Mouse (Mus musculus): ENCODE results near the gene Polk. TPM values are rescaled to one million over a fixed set of nuclear protein-coding genes. Genes with fewer than 3 reads are reported as not detected.
A peak's percentile ranks its signal among the peaks of the same experiment; 100 is the strongest.

Polk gene
- total RNA-seq, 2 experiments from 2014 or later = 3.2 to 4.3 TPM

DNA sequence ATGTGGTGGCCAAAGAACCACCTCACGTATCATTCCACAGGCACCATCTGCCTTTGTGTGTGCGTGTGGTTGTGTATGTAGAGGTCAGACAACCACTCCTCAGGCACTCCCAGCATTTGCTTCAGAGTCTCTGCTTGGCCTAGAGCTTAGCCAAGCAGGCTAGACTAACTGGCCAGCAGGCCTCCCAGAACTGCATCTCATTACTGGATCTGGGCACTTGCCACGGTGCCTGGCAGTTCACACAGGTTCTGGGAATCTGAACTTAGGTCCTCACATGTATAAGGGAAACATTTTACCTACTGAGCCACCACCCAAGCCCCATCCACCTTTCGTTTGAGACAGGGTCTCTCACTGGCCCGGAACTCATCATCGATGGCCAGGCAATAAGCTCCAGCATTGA is 10.2 kb downstream of the Polk start:
- intact Hi-C loops (cut with DNase I) = no loop called here
- DNase-seq = no peak

DNA sequence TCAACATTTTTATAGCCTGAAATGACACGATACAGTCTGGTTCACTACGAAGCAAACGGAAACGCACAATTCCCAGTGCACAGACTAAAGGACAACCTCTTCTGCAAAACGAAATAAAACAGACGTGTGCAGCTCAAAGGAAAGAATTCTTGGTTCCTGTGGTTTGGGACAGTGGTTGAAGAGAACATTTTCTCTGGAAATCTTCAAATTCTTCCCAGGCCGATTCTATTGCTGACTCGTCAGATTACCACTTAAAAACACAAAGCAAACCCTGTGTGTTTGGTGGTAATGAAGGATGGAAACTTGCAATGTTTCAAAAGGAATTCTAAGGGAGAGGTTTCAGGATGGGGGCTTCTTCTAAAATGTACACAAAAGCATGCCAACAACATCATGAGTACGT is 12.3 kb downstream of the Polk start:
- DNase-seq = no peak
- intact Hi-C loops (cut with DNase I) = no loop called here

DNA sequence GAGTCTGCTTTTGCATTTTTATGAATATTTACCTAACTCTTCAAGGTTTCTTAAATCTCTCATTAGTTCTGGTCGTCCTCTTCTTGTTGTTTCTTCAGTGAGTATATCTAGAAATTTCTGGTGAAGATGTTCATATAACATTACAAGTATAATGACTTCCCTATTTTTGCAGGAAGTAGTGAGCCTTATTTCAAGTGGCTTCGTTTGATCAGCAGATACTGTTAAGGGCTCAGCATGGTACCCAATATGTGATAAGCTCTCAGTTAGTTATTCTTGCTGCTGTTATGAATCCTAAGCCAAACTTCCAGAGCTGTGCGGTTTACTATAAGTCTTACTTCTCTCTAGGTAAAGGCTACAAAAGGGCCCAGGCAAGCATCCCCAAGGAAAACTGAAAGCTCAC is 12.8 kb downstream of the Polk start:
- intact Hi-C loops (cut with DNase I) = loop anchor here (10.0 kb wide), 1 partner anchor 1525 kb away; no protein-coding TSS in a partner anchor
- DNase-seq = no peak

DNA sequence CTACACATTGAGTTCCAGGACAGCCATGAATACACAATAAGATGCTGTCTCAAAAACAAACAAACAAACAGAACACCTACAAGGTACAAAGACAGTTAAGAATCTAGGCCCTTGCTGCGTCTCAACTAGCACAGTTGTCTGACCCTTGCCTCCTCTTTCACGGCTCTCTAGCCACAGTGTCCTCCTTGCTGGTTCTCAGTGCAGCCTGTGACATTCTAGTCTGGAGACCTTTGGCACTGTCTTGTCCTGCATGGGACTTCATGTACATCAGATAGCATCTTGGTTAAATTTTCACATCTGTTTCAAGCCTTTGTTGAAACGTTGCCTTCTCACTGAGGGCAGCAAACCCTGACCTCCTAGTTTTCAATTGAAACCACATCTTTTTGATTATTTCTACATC is 13.6 kb downstream of the Polk start:
- DNase-seq = no peak
- intact Hi-C loops (cut with DNase I) = loop anchor here (10.0 kb wide), 1 partner anchor 1524 kb away; no protein-coding TSS in a partner anchor

DNA sequence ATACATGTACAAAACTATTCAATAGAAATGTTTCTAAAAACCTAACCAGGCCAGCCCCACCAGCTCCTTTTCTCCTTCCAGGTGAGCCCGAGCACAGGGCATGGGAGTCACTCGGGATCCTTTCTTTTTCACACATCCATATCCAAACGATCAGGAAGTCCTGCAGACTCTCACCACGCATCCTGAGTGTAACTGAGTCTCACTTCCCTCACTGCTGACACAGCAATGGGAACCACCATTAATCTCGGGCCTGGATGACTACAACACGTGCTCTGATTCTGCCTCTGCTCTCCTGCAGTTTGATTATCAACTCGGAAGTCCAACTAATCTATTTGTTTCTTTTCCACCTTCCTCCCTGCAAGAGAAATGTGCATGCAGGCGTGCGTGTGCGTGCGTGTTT is 14.5 kb downstream of the Polk start:
- no peak for DNase-seq
- intact Hi-C loops (cut with DNase I) = loop anchor here (10.0 kb wide), 1 partner anchor 1523 kb away; no protein-coding TSS in a partner anchor

DNA sequence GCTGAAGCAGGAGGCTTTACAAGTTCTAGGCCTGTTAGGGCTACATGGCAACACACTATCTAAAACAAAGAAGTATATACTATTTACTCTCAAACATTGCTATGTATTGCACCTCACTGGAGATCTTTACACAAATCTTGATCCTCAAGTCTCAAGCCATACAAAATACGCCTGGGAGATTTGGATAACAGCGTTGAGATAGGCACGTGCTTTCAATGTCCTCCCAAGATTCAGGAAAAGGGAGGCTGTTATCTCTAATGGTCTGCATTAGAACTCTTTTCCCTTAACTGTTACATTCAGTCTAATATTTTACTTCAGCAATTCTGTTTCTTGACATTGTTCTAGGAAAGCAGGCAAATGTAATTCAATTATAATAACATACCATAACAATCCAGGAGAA is 15.4 kb downstream of the Polk start:
- intact Hi-C loops (cut with DNase I) = loop anchor here (10.0 kb wide), 1 partner anchor 1522 kb away; no protein-coding TSS in a partner anchor
- DNase-seq = no peak

DNA sequence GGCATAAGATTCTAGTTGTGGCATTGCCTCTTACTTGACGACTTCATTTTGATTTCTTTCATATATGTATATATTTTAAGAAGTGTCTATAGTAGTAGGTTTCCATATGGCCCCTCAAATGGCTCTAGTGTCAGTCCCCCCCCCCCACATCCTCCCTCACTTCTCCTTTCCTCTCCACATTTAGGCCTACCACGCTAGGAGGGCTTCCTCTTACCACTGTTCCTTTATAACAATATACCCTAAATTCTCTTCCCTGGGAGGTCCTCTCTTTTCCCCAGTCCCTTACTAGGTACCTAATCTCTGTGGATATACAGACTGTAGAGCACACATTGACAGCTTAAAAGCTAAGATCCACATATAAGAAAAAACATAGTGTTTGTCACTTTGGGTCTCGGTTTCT is 21.1 kb downstream of the Polk start:
- no peak for DNase-seq
- intact Hi-C loops (cut with DNase I) = loop anchor here (10.0 kb wide), 1 partner anchor 1516 kb away; no protein-coding TSS in a partner anchor

DNA sequence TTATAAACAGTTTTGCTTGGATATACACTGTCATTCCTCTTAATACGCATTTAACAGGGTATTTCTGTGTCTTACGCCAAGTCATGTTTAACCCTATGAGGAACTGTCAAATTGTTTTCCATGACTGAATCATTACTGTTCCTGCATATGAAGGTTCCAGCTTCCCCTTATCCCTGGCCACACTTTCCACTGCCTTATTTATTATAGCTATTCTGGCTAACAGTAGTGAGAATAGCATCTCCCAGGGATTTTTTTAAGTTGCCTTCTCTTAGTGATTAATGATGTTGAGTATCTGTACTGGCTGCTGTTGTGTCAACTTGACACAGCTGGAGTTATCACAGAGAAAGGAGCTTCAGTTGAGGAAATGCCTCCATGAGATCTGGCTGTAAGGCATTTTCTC is 25.0 kb downstream of the Polk start:
- intact Hi-C loops (cut with DNase I) = no loop called here
- no peak for DNase-seq

DNA sequence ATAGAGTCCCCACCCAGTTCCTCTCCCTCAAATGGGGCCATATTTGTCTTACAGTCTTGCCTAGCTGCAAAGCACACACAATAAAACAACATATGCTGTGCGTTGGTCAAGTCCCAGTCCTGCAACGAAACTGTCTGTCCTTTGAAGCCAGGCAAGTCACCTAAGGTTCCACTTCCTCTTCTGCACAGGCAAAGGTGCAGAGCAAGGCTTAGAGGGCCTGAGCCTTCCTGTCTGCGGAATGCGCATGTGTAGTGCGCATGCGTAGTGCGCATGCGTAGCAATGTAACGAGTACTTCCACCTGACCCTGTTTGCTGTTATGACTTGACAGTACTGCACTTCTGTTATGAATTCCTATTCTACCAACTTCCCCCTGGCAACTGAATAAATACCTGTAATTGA is 26.1 kb downstream of the Polk start:
- DNase-seq = no peak
- intact Hi-C loops (cut with DNase I) = no loop called here

DNA sequence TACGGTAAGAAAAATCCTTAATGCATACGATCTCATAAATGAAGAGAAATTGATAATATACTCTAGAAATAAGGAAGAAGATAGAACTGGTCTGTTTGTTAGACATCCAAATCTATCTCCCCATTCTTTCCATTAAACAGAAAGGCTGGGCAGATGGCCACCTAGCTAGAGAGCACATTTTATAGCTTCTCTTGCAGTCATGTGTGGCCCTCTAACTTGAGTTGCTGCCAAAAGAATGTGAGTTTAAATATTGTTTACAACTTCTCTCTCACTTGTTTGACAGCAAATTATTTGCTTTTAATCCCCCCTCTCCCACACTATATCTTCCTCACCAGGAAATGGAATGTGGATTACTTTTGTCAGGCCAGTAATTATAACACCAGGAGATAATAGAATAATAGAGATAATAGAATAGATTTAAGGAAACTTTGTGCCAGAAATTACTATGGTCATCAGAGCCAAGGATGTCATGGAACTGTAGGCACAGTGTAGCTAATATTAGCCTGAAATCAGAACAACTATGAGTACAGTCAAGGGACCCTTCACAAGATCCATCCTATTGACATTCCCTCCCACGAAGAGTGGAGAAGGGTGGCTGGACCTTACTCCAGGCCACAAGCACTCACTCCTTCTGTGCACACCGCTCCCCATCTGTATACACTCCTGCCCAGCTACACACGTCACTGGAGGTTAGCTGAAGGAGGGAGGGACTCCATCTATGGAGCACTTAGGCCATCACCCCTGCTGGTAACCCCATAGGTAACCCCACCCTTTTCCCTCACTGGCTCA is 28.0 kb downstream of the Polk start:
- intact Hi-C loops (cut with DNase I) = no loop called here
- DNase-seq = no peak

DNA sequence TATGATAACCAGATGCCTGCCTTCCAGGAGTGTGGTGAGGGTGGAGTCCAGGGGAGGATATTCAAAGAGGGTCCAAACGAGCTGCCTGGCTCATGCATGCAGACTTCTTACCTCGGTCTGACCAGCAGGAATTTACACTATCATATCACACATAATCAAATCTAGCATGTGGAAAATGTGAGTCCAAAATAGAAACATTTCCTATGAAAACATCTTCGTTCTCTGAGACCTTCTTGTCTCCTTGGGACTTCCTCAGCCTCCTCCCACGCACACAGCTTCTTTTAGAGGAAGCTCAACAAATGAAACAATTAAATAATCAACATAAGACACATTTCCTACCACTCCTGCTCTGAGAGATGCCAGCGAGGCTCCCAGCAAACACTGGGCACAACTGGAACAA is 30.5 kb downstream of the Polk start:
- intact Hi-C loops (cut with DNase I) = no loop called here
- no peak for DNase-seq

DNA sequence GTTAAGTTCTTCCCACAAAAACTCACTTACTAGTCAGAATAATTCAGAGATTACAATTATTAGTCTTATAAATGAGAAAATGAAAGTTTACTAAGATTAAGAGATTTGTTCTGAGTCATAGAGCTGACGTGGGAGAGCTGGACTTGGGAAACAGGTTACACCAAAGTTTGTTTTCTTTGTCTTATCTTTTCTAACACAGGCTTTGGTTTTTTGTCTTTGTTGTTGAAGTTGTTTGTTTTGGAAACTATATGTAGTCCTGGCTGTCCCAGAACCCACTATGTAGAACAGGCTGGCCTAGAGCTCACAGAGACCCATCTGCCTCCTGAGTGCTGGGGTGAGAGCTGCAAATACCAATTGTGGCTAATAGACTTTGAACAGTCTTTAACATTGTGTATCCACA is 31.1 kb downstream of the Polk start:
- intact Hi-C loops (cut with DNase I) = no loop called here
- no peak for DNase-seq

DNA sequence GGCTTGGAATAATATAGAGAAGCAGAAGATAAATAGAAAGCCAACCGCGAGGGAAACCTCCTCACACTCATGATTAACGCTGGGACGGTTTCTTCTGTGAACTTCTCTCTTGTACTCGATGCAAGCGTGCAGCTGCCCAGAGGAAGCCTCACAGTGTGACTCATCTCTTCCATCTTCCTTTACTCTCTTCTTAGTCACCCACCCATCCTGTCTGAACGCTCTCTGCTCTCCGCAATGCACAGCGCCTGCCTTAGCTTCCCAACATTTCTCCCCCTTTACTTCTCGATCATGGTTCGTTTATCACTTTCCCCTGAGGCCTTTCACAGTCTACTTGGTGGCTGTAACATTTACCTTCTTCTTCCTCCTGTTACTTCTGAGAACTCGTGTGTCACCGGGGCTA is 31.7 kb downstream of the Polk start:
- intact Hi-C loops (cut with DNase I) = no loop called here
- peak in 1 of 2 experiments; percentile 11 for DNase-seq

DNA sequence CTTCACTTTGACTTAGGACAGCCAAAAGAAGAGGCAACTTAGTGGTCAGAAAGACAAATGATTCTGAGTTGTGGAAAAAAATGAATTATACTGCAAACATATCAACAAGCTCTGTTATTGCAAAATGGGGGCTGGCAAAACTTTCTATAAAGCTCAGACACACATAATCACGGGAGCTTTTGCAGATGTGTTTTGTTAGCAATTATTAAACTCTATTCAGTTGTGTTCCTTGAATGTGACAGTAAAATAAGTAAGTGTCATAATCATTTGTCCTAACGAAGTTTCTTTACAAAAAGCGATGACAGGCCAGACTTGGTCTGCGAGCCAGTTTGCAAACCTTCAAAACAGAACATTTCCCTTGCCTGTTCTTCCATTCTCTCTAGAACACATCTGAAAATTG is 34.8 kb downstream of the Polk start:
- DNase-seq = no peak
- intact Hi-C loops (cut with DNase I) = no loop called here

DNA sequence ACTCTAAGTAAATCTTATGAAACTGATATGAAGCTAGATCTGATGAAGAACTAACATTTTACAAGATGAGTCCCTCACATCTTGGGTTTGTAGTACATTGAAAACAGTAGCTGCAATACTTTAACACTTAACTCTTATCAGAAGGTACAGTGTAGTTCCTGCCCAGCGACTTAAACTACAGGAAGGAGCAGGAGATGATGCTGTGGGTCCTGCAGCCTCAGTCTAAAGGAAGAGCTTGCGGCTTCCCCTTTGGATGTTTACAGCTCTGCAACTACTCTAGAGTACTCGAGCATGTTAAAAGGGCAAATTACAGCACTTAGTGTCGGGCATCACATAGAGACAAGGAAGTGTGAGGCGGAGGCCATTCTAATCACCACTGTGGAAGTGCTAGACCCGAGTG is 36.1 kb downstream of the Polk start:
- intact Hi-C loops (cut with DNase I) = no loop called here
- no peak for DNase-seq

DNA sequence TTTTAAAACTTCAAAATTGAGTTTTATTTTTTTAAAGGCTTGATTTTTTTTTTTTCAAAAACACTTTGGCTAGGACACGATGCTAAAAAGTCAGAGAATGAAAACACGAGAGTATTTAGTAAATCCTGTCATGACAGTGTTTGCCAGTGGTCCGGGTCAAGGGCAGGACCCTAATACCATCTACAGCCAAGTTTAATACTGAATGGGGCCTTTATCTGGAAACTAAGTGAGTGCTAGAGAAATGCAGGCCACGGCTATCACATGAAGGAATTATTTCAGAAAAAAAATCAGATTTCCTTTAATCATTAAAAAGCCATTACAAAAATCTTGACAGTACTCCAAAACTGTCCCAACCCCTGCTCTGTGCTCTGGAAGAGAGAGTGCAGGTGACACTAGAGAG is 36.7 kb downstream of the Polk start:
- no peak for DNase-seq
- intact Hi-C loops (cut with DNase I) = no loop called here

DNA sequence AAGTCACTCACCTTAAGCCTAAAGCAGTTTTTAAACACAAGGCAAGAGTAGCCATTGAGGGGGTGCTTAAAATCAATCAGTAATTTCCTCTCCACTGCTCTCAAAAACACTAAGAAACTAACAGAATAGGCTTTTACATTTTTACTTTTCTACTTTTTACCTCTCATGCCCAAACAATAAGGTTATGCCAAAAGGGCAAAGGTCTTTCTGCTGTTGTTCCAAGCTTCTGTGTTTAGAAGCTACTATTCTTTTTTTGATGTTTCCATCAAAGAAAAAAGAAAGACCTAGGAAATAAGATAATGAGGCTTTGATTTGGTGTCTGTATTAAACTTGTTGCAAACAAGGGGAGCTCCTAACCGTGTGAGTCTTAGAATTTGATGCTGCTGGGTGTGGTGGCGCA is 42.5 kb downstream of the Polk start:
- no peak for DNase-seq
- intact Hi-C loops (cut with DNase I) = loop anchor here (10.0 kb wide), 1 partner anchor 85 kb away; no protein-coding TSS in a partner anchor

DNA sequence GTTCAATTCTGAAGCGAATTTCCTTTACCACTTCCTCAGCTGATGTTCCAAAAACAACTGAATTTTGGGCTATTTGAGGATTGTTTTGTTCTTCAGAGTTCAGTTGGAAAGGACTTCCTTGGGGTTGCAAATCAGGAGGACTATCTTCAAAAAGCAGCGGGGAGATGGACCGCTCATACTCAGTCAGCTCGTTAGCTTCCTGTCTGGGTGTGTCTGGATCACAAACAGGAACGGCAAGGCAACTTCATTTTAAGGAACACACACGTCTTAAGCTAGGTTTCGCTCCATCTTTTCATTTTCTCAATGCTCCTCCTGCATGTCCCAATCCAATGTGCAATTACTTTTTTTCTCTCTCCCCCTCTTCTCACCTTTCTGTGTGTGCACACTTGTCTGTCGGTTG is 45.7 kb downstream of the Polk start:
- intact Hi-C loops (cut with DNase I) = loop anchor here (10.0 kb wide), 1 partner anchor 88 kb away; no protein-coding TSS in a partner anchor
- DNase-seq = no peak

DNA sequence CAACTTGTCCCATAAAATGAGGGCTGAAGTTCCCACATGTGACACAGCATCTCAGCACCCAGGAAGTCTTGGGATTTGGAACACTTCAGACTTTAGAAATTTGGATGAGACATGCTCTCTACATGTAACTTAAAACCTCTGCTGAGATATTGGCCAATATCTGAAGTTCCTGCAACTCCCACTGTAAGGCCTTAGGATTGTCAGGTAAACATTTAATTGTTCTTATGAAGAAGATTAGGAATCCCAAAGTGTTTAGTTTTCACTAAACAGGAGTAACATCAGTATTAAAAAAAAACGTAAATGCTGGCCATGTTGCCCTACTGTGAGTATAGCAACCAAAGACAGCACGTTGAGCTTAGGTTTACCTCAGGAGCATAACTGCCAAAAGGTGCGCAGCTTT is 51.9 kb downstream of the Polk start, which contains the start of gene Gm17622:
Gene Gm17622, plus strand, starts transcription at position 301 of the 400 bp plus-strand sequence.
- intact Hi-C loops (cut with DNase I) = loop anchor here (10.0 kb wide), 1 partner anchor 94 kb away; no protein-coding TSS in a partner anchor
- DNase-seq = no peak

DNA sequence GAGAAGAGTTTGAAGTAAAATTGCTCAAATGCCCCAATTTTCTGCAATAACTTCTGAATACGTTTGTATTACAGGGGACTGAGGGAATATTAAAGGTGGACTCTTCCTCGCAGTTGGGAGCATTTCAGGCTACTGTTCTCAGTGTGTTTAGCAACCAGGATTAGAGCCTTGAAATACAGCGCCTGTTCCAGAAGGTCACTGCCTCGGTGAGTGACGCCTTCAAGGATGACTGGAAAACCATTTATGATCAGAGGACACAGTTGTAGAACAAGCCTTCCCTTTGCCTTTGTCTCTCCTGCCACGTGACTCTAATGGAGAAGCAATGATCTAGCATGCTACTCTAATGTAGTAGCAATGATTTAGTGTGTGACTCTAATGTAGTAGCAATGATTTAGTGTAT is 54.4 kb downstream of the Polk start:
- DNase-seq = no peak
- intact Hi-C loops (cut with DNase I) = no loop called here

DNA sequence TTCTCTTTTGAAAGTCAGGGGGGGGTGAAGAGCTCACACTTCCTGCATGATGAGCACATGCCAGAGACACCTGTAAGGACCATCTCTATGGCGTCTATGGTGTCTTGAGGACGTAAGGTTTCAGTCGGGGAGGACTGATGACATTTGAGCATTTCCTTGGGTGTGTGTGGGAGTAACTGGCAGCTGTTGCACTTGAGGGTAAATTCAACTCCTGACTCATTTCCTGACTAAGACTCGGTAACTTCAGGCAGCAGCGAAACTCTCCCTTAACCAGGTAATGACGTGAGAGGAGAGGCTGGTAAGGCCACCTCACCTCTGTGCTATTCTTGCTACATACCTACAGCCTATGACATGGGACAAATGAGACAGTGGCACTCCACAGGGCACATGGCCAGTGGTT is 55.1 kb downstream of the Polk start:
- DNase-seq = no peak
- intact Hi-C loops (cut with DNase I) = no loop called here

DNA sequence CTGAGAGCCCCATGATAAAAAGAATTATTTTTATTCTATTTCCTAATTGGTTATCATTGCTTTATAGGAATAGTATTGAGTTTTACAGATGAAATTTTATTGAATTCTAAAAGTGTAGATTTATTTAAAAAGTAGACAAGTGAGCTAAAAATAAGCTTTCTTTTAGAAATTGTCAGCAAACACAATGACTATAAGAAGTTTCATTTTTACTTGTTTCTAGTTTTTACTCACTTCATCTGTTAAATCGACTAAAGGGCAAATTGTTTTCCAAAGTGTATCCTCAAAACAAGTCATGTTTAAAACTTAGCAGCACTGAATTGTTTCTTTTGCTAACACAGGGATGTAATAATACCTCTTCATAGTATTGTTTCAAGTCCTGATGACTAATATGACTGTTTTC is 63.4 kb downstream of the Polk start:
- DNase-seq = no peak
- intact Hi-C loops (cut with DNase I) = no loop called here

Data from gastrocnemius, postnatal 36 days (tissue).